Mouse (Mus musculus) c-Kit-positive CD71-negative TER-119-negative erythroid progenitor cells, embryonic 14.5 days (primary cell): ENCODE measurements around the gene Ak1.

Experiments used
- DNase-seq: peaks from one replicate; pipeline ENCODE4 v3.0.0-alpha.2; 2013; ENCODE audit warnings: low read depth

Ak1 gene

DNA sequence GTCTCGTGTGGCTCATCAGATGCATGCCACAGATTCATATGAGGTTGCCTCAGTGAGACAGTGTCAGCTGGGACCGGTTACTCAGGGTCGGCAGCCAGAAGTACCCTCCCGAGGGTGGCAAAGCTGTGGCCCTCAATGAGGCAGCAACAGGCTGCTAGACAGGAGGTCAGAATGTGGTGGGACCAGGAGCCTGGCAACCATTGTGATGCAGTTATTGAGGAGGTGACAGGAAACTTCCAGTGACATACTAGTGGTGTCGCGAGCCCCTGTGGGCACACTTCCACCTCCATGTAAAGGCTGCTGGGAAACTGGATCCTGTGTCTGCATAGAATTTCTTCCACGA is at the start of gene Ak1:
TSS of gene Ak1 (plus strand) at position 242 of the 343 bp plus-strand sequence.
- DNase-seq = no peak

- no peak for DNase-seq
Measured at GRCm38 (mm10) chr2:32572196-32572595, 49.4 kb upstream of the Ak1 start.

GRCm38 (mm10) chr2:32574497-32574896 is 47.1 kb upstream of the Ak1 start, which contains the start of gene Pip5kl1:
Pip5kl1 (plus strand) TSS chr2:32574797.
- DNase-seq = no peak

DNA sequence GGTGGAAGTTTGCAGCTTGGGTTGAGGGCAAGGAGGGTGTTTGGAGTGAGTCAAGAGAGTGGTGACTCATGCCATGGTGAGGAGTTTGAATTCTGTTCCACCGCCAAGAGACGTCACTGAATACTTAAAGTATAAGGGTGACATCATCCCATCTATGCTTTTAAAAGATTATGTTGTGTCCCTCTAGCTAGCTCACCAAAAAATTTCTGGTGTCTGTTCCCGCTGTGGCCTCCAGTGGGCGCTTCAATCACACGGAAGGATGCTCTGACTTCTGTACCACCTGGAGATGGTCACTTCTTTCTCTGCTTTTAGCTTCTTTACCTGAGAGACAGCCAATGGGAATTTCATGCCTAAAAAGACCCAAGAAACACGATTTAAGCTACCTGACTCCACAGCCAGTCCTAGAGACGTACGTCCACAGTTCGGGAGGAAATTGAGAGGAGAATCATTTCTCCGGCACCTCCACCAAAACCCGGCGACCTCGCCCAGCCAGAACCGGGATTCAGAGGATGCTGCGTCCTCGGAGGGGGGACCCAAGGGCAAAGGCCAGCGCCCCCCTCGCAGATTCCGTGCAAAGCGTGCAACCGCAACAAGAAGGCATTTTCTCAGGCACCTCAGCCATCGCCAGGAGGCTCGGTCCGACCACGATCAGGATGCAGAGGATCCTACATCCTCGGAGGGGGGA is 46.5 kb upstream of the Ak1 start:
- peak; percentile 65 for DNase-seq

DNA sequence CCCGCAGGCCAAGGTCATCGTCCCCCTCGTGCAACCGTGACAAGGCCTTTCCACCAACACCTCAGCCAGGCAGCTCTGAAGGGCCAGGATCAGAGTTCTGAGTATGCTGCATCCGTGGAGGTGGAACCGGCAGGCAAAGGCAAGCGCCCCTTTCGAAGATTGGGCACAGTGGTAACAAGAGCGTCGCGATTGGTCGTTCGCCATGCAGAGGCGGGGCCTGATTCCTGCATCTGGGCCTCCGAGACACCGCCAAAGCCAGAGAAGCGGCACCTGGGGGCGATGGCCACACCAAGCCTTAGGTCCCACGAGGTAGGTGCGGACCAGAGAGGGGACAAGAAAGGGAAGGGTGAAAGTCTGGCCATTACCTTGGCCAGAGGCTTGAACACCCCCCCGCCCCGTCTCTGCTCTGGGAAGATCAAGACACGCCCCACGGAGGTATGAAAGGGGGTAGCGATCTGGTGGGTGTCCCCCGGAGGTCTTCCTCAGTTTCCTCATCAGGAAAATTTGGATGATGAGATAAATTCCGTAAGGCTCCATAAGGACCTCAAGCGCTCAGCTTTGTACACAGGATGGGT is 45.9 kb upstream of the Ak1 start, which contains the start of gene 9430097D07Rik:
TSS of gene 9430097D07Rik (minus strand) at position 99 of the 575 bp plus-strand sequence.
- peak; percentile 31 for DNase-seq

- DNase-seq = no peak
Measured at GRCm38 (mm10) chr2:32576532-32576931, 45.0 kb upstream of the Ak1 start.

DNA sequence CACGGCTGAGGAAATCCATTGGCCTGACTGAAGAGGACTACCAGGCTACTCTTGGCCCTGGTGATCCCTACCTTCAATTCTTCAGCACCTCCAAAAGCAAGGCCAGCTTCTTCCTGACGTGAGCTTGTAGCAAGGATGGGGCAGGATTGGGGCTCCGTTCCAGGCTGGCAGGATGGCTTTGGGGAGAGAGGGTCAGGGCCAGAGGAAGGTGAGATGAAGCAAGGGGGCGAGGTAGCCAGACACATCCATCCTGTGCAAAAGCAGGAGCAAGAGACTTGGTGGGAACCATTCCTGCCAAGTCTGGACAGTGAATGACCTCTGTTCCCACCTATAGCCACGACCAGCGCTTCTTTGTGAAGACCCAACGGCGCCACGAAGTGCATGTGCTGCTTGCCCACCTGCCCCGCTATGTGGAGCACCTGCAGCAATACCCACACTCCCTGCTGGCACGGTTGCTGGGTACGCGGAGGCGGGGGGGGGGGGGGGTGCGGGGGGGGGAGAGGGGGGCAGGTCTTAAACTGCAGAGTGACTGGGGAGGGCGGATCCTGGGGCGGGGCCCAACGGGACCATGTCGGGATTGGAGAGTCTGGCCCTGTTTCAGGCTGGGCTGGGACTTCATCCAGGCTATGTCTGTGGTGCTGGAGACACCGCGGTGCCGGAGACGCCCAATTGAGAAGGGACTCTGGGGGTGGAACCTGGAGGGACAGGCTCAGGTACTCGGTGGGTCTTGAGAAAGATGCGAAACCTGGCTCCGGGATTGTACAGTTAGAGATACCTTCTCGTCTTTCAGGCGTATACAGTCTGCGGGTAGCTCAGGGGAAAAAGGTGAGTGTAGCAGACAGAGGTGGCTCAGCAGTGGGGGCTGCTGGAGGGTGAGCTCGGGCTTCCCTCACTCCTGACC is 43.2 kb upstream of the Ak1 start:
- no peak for DNase-seq

DNA sequence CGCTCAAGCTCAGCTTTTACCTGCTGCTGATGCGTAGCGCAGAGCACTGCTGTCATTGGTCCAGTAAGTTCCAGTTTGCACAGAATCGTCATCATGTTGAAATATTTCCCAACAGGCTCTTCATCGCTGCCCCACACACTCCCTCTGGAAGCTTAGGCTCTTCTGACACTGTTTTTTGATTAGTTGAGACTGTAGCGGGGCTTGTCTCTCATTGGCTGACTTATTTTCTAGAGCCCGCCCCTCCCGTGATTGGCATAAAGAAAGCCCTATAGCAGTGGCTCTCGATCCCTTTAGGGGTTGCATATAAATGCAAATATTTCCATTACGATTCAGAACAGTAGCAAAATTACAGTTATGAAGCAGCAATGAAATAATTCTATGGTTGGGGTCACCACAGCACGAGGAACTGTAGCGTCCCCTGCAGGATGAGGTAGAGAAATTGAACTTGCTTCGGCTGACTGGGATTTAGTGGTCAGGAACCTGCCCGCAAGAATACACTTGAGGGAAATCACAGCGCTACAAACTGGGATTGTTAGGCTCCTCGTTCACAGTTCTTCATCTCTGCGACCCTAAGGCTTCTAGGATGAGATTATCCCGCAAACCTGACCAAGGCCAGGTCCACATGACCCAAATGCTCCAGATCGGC is 40.0 kb upstream of the Ak1 start:
- no peak for DNase-seq

DNA sequence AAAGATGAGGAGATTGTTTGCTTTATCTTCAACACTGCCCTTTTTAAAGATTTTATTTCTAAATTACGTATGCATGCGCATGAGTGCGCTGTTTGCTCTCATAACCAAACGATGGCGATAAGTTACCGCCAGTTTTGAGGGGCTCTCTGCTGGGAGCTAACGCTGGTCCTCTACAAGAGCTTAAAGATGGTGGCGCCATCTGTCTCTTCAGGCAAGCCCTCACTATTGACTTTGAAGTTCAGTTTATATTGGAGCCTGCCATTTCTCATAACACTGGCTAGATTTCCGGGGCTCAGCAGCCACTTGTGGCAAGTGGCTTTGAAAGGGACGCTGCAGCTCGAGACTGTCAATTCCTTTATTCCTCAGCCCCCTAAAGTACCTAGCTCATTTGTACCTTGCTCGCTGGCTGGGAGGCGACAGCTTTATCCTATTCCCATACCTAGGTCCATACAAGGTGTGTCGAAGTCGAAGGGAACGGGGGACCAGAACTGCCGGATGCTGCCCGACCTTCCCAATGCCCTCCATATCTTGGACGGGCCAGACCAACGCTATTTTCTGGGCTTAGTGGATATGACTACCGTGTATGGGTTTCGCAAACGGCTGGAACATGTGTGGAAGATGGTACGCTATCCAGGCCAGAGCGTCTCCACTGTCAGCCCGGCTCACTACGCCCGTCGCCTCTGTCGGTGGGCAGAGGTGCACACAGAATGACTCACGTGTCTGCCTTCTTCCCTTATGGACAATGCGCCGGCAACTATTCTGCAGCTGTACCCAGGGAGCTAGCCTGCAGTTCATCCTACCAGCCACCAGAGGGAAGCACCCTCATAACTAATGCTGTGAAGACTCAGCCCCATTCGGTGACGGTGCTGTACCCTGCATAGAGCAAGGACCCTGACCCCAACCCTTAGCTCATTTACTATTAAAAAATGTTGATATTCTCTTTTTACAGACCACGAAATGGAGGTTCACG is 38.4 kb upstream of the Ak1 start:
- peak; percentile 86 for DNase-seq

DNA sequence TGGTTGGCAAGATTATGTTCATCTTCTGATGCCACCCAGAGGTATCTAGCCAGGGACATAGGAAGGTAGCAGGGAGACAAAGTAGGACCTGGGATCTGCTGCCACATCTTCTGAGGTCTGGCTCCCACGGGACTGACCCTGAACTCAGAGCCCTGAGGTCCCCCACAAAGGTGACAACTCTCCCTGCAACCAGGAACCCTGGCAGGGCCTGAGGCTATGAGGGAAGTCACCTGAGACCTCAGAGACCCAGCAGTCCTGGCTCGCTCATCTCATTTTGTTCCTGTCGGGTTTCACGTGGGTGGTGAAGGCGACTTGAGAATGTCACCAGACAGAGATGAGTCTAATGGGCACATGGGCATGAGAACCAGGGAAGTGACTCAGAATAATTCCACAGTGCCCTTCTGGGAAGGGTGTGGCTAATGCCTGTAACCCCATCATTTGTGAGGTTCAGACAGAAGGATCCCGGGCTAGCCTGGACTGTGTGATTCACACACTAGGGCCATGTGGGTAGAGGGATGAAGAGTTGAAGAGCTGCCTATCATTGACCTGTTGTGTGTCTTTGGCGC is 36.3 kb upstream of the Ak1 start:
- no peak for DNase-seq

GRCm38 (mm10) chr2:32586871-32587351 is 34.6 kb upstream of the Ak1 start, which contains the start of gene St6galnac4:
St6galnac4 (plus strand) TSS chr2:32587095.
- DNase-seq = peak; percentile 93

- peak; percentile 50 for DNase-seq
Measured at GRCm38 (mm10) chr2:32587731-32588321, 33.7 kb upstream of the Ak1 start.

GRCm38 (mm10) chr2:32589213-32589795 is 32.3 kb upstream of the Ak1 start:
- no peak for DNase-seq

DNA sequence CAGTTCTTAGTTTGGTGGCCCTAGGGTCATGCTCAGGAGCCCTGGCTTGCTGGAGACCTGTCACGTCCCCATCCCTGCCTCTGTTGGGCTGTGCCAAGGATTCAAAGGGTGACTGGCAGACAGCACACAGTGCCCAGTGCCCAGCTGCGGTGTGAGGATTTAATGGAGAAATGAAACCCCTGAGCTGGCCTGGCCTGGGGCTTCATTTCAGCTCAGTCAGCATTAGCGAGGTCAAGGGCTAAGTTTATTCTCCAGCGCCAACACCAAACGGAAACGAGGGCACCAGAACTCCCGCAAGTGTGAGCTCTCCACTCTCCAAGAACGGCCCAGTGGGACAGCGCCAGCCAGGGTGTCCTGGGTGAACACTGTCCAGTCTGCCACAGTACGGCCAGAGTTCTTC is 31.3 kb upstream of the Ak1 start:
- no peak for DNase-seq

DNA sequence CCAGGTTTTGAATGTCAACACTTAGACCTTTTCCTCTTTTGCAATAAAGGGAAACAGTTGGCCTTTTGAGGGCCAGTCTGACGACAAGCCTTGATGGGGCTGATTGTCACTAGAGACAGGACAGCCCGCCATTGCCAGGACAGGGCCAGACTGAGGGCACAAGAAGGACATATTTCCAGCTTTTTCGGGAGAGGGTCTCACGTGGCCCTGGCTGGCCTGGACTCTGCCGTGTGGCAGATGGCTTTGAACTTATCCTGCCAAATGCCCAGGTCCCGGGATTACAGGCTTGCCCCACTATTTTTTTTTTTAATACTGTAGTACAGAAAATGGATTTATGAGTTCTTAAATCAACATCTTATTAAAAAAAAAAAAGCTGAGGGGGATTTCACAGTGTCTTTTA is 30.3 kb upstream of the Ak1 start:
- no peak for DNase-seq

DNA sequence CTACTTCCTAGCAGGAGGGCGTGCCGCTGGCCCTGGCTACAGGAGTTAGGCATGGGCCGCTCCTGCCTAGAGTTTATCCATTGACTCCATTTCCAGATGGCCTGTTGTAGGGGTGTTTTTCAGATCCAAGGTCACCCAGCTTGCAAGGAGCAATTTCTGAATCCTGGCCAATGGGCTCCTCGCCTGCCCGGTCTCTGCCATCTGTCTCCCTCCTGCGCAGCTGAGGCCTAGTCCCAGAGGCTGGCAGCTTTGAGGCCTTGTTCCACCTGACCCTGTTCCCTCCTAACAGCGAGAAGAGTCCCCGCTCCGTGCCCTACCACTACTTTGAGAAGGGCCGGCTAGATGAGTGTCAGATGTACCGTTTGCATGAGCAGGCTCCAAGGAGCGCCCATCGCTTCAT is 24.8 kb upstream of the Ak1 start:
- DNase-seq = no peak

GRCm38 (mm10) chr2:32597248-32597647 is 24.3 kb upstream of the Ak1 start:
- DNase-seq = no peak

GRCm38 (mm10) chr2:32597699-32598098 is 23.9 kb upstream of the Ak1 start:
- DNase-seq = no peak

GRCm38 (mm10) chr2:32598506-32598905 is 23.1 kb upstream of the Ak1 start:
- no peak for DNase-seq

DNA sequence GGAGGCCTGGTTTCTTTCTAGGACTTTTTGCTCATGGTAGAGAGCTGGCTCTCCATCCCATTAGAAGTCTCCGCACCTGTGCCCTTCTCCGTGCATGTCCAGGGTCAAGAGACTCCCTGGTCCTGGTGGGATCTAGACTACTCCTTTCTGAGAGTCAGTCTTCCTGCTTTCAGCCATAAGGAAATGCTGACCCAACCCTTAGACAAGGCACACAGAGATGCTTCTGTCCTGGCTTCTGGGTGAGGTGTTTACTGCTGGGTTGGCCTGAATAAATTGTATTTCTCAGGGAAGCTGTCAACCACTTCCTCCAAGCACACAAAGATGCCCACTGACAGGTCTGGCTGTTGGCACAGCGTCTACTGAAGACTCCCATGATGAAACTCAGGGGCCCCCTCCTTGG is 22.1 kb upstream of the Ak1 start, which contains the start of gene St6galnac6:
TSS of gene St6galnac6 (plus strand) at position 301 of the 400 bp plus-strand sequence.
- no peak for DNase-seq
